Mouse (Mus musculus) cortical plate, adult 2 months (tissue): ENCODE measurements around the gene Igsf3. TPM values are rescaled to one million over a fixed set of nuclear protein-coding genes. Genes with fewer than 3 reads are reported as not detected.

Source experiments
- H3K27ac ChIP-seq: fragments of 200-500 bp; 2 replicates; pipeline ENCODE4 v1.5.1; 2012; ENCODE audit warnings: low read length, control low read depth, inconsistent platforms; ENCODE audit not compliant: insufficient read depth
- H3K4me1 ChIP-seq: fragments of 200-500 bp; 2 replicates; pipeline ENCODE4 v1.6.1; 2011; ENCODE audit warnings: low read length; ENCODE audit not compliant: control insufficient read depth, insufficient read depth
- H3K4me3 ChIP-seq: fragments of 200-500 bp; 2 replicates; pipeline ENCODE4 v1.5.1; 2011; ENCODE audit warnings: mild to moderate bottlenecking, low read length, control low read depth; ENCODE audit not compliant: insufficient read depth
- CTCF ChIP-seq: fragments of 200-500 bp; IDR thresholded peaks from 2 replicates; pipeline ENCODE4 v1.5.1; 2011; ENCODE audit warnings: mild to moderate bottlenecking, control low read depth, low read length; ENCODE audit not compliant: insufficient read depth; ENCODE audit errors: extremely low read depth
- POLR2A ChIP-seq: fragments of 200-500 bp; IDR thresholded peaks from 2 replicates; pipeline ENCODE4 v1.6.1; 2011; ENCODE audit warnings: mild to moderate bottlenecking, low read length, control low read depth; ENCODE audit not compliant: insufficient read depth; ENCODE audit errors: extremely low read depth
- polyA plus RNA-seq: library from polyadenylated mRNA; depleted of rRNA; stranded (reverse); fragments of >200 nt; gene quantifications from 2 replicates; pipeline ENCODE4 v1.2.3, GENCODE M21; 2012

Igsf3 gene
- polyA plus RNA-seq, 1 experiment = 4.2 TPM

DNA sequence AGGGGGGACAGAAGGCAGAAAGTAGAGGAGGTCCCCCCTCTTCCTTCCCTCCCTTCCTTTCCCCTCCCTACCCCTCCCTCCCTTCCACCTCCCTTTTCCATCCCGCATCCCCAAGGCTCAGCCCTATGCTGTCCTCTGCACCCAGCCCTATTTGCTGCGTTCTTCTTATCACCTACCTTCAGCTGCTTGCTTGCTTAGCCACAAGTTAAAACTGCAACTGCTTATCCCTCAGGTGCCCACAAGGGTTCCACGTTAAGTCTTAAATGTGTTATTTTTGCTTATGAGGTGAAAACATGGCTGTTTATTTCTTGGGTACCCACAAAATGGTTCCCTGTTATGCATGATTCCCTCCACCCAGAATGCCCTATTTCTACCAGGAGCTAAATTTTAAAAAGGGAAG is 86.6 kb downstream of the Igsf3 start:
- Histone ChIP-seq H3K4me1 (peaks cover 4% of the 10 kb centered on the region), H3K4me3 (no peak overlapping the region), H3K27ac (no peak overlapping the region)
- TF ChIP-seq POLR2A = no peak
- TF ChIP-seq CTCF = no peak

- Histone ChIP-seq H3K27ac (no peak overlapping the region), H3K4me3 (no peak overlapping the region), H3K4me1 (peaks cover 3% of the 10 kb centered on the region; the same call in 1 of the 2 replicates)
- no peak for TF ChIP-seq POLR2A
- no peak for TF ChIP-seq CTCF
Measured at GRCm38 (mm10) chr3:101469675-101470074, 92.8 kb downstream of the Igsf3 start.

GRCm38 (mm10) chr3:101471881-101472280 is 95.0 kb downstream of the Igsf3 start:
- H3K27ac ChIP-seq = no peak overlapping the region
- no peak overlapping the region for H3K4me3 ChIP-seq
- TF ChIP-seq POLR2A (no peak), CTCF (no peak)
- H3K4me1 ChIP-seq = peaks cover 3% of the 10 kb centered on the region; the same call in 1 of the 2 replicates

- H3K4me3 ChIP-seq = no peak overlapping the region
- no peaks in the 10 kb centered on the region for H3K4me1 ChIP-seq
- no peak overlapping the region for H3K27ac ChIP-seq
- TF ChIP-seq POLR2A (no peak), CTCF (no peak)
Measured at GRCm38 (mm10) chr3:101481951-101482350, 105.1 kb downstream of the Igsf3 start.

GRCm38 (mm10) chr3:101483256-101483983 is 106.5 kb downstream of the Igsf3 start:
- TF ChIP-seq POLR2A = no peak
- no peak for TF ChIP-seq CTCF
- Histone ChIP-seq H3K27ac (no peak overlapping the region), H3K4me3 (no peak overlapping the region), H3K4me1 (no peaks in the 10 kb centered on the region)

- TF ChIP-seq POLR2A = no peak
- Histone ChIP-seq H3K4me3 (no peak overlapping the region), H3K4me1 (no peaks in the 10 kb centered on the region), H3K27ac (no peak overlapping the region)
Measured at GRCm38 (mm10) chr3:101486054-101486765, 109.3 kb downstream of the Igsf3 start.

DNA sequence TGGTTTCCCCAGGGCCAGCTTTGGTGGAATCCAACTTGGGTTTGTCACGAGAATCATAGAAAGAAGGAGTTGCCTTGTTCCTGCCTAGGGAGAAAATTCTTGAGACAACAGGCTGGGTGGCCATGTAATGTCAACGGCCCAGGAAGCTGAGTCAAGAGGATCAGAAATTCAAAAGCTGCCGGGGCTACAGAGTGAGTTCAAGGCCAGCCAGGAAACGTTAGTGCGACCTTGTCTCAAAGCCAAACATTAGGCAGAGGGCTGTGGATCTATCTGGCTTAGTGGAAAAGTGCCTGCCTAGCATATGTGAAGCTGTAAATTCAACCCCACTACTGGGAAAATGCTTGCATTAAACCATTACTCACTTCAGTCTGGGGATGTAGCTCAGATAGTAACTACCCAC is 110.6 kb downstream of the Igsf3 start:
- H3K4me3 ChIP-seq = no peak overlapping the region
- TF ChIP-seq POLR2A (no peak), CTCF (no peak)
- H3K27ac ChIP-seq = no peak overlapping the region
- H3K4me1 ChIP-seq = no peaks in the 10 kb centered on the region

GRCm38 (mm10) chr3:101488204-101488603 is 111.3 kb downstream of the Igsf3 start:
- Histone ChIP-seq H3K27ac (no peak overlapping the region), H3K4me1 (no peaks in the 10 kb centered on the region)
- TF ChIP-seq POLR2A = no peak
- no peak for TF ChIP-seq CTCF

GRCm38 (mm10) chr3:101490515-101490914 is 113.6 kb downstream of the Igsf3 start:
- TF ChIP-seq CTCF (no peak), POLR2A (no peak)
- Histone ChIP-seq H3K27ac (no peak overlapping the region), H3K4me3 (no peak overlapping the region), H3K4me1 (no peaks in the 10 kb centered on the region)

More at GRCm38 (mm10) chr3:101488204-101488603, 111.3 kb downstream of the Igsf3 start:
- no peak overlapping the region for H3K4me3 ChIP-seq

DNA sequence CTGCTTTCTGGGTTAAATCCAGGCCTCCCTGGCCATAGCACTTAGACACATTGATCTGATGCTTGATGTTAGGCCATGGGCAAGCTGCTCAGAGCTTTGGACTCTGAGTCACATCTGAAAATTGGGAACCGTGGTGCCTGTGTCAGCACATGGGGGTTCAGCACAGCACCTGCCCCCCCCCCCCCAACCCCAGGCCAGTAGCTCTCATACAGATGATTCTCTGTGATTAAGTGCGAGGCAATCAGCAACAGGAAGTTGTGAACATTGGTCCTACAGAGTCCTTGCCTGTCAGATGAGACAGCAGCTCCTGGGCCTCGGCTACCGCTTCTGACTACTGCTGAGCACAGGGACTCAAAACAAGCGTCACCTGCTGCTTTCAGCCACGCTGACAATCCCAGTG is 116.0 kb downstream of the Igsf3 start:
- Histone ChIP-seq H3K4me1 (no peaks in the 10 kb centered on the region), H3K27ac (no peak overlapping the region), H3K4me3 (no peak overlapping the region)
- TF ChIP-seq POLR2A = no peak
- no peak for TF ChIP-seq CTCF
